Mouse (Mus musculus): ENCODE measurements around the gene Car5a.

The Car5a gene

DNA sequence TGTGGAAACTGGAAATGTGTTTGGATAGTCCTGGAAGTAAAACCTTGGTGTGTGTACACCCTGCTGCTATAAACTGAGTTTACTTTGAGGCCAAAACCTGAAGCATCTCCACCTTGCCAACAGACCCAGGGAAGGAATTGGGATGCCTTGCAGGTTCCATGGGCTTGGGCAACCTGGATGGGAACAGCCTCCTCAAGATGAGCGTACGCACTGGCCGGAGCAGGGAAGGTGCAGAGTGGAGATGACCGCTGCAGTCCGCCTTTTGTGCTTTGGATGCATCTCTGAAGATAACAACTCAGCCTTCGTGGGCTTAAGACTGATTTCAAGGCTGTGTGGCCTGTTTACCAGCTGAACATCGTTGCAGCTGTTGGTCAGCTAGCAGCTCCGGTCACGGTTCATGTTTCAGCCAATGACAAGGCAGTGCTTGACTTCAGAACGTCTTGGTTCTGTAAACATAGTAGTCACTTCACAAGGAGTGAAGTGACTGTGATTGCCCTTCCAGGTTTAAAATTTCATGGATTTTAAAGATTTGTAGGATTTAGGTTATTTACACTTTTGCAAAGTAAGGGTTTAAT lies 10.4 kb upstream of the Car5a start:
- in situ Hi-C loops (cut with MboI) = no loop called here

GRCm38 (mm10) chr8:121953821-121954545 lies 9.3 kb upstream of the Car5a start:
- in situ Hi-C loops (cut with MboI) = no loop called here

GRCm38 (mm10) chr8:121952800-121953199 lies 8.1 kb upstream of the Car5a start:
- in situ Hi-C loops (cut with MboI) = no loop called here

- in situ Hi-C loops (cut with MboI) = no loop called here
These were observed 7.4 kb upstream of the Car5a start for GRCm38 (mm10) chr8:121952122-121952521.

DNA sequence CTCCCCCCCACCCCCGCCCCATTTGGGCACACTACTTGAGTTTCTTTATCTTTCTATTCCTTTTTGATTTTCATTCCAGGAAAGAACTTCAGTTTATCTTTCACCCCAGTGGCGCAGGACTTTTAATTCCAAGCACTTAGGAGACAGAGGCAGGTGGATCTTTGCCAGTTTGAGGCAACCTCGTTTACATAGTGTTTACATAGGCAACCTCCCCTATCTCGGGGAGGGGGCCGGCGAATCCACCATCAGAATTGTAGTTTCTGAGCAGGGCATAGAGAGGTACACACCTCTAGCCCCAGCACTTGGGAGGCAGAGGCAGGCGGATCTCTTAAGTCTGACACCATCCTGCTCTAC lies 6.9 kb upstream of the Car5a start:
- in situ Hi-C loops (cut with MboI) = no loop called here

- in situ Hi-C loops (cut with MboI) = no loop called here
These were observed 6.3 kb upstream of the Car5a start for GRCm38 (mm10) chr8:121950749-121951655.

GRCm38 (mm10) chr8:121949941-121950748 lies 5.4 kb upstream of the Car5a start:
- in situ Hi-C loops (cut with MboI) = no loop called here

- in situ Hi-C loops (cut with MboI) = no loop called here
These were observed 4.6 kb upstream of the Car5a start, which contains the start of gene Banp for GRCm38 (mm10) chr8:121949222-121949800. Gene Banp, plus strand, starts transcription at chr8:121949750.

- in situ Hi-C loops (cut with MboI) = no loop called here
These were observed 3.8 kb upstream of the Car5a start for GRCm38 (mm10) chr8:121948321-121949145.

DNA sequence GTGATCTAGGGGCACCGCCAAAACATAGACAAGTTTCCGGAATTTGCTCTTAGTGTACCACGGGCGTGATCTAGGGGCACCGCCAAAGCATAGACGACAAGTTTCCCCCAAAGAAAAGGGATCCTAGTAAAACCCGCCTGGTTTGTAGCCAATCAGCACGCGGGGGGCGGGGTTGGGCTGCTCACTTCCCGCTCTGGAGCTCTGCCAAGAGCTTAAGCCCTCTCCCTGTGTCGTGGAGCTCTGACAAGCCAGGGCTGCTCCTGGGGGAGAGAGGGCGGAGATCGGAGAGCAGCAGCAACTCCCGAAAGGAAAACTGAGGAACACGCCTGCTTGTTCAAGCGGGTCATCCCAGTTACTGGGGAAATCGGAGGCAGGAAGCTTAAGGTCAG lies 3.0 kb upstream of the Car5a start:
- in situ Hi-C loops (cut with MboI) = no loop called here

DNA sequence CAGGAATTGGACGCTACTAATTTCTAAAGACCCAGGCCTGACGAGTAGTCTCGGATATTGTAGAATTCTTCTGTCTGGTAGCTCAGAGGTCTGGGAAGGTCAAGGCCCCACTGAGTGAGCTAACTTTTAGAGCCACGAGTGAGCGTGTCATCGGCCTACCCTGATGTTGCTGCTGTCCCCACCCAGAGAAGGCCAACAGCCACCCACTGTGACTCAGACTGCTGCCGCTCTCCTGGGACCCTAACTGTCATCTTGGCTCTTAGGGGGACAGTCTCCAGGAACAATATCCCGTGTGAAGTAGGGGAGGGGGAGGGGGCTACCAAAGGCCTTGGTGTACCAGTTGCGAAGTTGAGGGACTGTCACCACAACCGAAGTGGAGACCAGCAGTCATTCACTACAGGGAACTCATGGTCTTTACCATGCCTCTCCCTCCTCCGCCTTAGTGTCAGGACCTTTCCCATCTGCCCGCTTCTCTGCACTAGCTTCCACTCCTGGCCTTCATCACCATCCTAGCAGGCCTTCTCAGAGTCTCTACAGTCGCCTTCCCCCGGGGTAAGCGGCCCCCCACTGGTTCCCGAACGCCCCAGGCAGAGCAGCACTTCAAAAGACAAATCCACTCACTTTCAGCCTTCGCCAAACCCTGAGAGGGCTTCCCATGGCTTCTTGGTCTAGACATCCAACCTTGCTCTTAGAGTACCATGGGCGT lies 2.5 kb upstream of the Car5a start:
- in situ Hi-C loops (cut with MboI) = no loop called here

DNA sequence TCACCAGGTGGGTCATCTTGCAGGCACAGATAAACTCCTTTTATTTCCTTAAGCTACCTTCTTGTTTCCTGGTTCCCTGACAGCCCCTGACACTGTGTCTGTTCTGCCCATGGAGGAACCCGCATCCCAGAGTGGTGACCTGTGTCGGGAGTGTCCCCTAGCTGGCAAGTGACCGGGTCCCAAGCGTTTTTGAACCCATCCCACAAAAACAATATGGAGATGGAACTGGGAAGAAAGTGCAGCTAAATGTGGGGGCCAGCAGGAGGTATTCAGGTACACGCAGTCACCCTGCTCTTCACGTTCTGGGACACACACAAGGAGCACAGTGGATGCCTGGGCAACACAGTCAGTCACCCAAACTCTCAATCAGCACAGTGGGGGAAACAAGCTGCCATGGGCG lies 1.6 kb upstream of the Car5a start:
- in situ Hi-C loops (cut with MboI) = no loop called here

GRCm38 (mm10) chr8:121943716-121944115 lies 988 bp downstream of the Car5a start:
- in situ Hi-C loops (cut with MboI) = no loop called here

GRCm38 (mm10) chr8:121943057-121943540 lies 1.6 kb downstream of the Car5a start:
- in situ Hi-C loops (cut with MboI) = no loop called here

GRCm38 (mm10) chr8:121938732-121939131 lies 6.0 kb downstream of the Car5a start:
- in situ Hi-C loops (cut with MboI) = no loop called here

- in situ Hi-C loops (cut with MboI) = no loop called here
These were observed 8.3 kb downstream of the Car5a start for GRCm38 (mm10) chr8:121936391-121936790.

GRCm38 (mm10) chr8:121935341-121936294 lies 9.1 kb downstream of the Car5a start:
- in situ Hi-C loops (cut with MboI) = no loop called here

DNA sequence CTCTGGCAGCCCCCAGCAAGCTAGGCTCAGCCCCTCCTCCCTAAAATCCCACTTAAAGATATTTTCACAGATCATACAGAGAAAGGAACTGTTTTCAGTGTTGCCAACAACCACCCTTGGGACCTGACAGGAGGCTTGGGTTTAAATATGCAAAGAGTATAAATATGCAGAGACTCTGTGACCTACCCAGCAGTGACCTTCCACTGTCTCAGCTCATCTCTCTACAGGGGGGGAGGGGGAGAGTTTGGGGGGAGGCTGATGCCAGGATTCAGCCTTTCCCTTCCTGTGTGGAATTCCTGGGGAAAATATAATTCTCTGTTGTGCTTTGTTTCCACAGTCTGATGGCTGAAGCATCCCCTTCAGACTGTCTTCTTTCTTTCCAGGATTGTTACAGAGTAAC lies 9.8 kb downstream of the Car5a start:
- in situ Hi-C loops (cut with MboI) = no loop called here

GRCm38 (mm10) chr8:121934506-121934905 lies 10.2 kb downstream of the Car5a start:
- in situ Hi-C loops (cut with MboI) = no loop called here

Measured in mature B cell (primary cell).